8 mouse cellular contexts compared by ENCODE assay signal in the genomic region with DNA sequence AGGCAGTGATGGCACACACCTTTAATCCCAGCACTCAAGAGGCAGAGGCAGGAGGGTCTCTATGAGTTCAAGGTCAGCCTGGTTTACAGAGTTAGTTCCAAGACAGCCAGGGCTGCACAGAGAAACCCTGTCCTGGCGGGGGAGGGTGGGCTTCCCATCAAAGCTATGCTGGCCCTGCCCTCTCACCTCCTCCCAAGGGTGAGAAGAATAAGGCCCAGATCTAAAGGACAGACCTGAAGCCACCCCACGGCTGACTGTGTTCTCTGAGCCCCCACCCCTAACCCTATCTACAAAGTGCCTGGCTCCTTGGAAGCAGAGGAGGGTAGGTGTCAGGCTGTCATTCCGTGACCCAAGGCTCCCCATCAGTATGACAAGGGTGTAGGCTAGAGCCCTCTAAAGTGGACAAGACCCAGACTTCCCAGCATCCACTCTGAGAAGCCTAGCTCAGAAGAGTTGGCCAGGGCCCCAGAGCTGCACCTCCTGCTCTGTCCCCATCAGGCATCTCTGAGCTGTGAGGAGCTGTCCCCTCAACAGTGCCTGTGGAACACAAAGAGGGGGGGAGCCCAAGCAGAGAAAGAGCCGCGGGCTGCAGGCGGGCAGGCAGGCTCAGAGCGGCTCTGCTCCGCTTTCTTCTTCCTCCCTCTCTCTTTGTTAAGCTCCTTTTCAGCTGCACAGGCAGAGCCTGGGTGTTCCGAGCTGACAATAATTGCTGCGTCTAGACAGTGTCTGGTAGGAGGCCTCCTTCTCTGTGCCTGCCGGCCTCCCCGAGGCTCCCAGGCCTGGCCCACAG.
DNase-seq lines count a peak whose midpoint lies in the region; ATAC-seq lines count a peak whose summit lies in the region.

No protein-coding gene starts in this region.

- H3K27ac ChIP-seq in hindbrain, embryonic 12.5 days = peak overlapping the region; percentile 100
- H3K27ac ChIP-seq in limb, embryonic 11.5 days (replicated peaks; ENCODE audit: low read depth, low read length) = peak overlapping the region; percentile 98

- peak overlapping the region; percentile 74 for H3K9ac ChIP-seq in hindbrain, embryonic 12.5 days
- peak overlapping the region; percentile 70 for H3K9ac ChIP-seq in limb, embryonic 11.5 days (ENCODE audit: low read length)

- H3K4me3 ChIP-seq in hindbrain, embryonic 12.5 days = no peak overlapping the region
- H3K4me3 ChIP-seq in limb, embryonic 11.5 days (ENCODE audit: low read depth, low read length) = no peak overlapping the region

- DNase-seq in kidney, adult 18-20 months = peak; percentile 63
- DNase-seq in kidney, adult 8-10 months = no peak
- DNase-seq in brain, adult 2 months (ENCODE audit: low read depth, low spot score) = peak; percentile 90
- peak; percentile 73 for DNase-seq in fibroblast of lung, adult 2 months (ENCODE audit: low read depth)
- peak; percentile 76 for DNase-seq in limb, embryonic 11.5 days (ENCODE audit: low spot score)
- peak; percentile 58 for DNase-seq in right cerebral cortex, postnatal 4 days
- DNase-seq in natural killer cell, adult 2 months (ENCODE audit: low spot score in 2 of 2) = no peak

- ATAC-seq in hindbrain, embryonic 12.5 days (ENCODE audit: low FRiP score) = peak; percentile 76
- ATAC-seq in limb, embryonic 11.5 days (ENCODE audit: insufficient number of reproducible peaks, low FRiP score, low TSS enrichment, low read depth) = 0 out of 2 replicates have a peak, but pooled peaks have one; percentile 24

- no peaks in the 10 kb centered on the region for H3K27me3 ChIP-seq in hindbrain, embryonic 12.5 days
- H3K27me3 ChIP-seq in limb, embryonic 11.5 days (ENCODE audit: control insufficient read depth, insufficient read depth, low read length) = no peaks in the 10 kb centered on the region

- WGBS in hindbrain, embryonic 12.5 days = 13% methylated on average over 12 of the region's 12 CpGs
- WGBS in limb, embryonic 11.5 days = 14% methylated on average over 12 of the region's 12 CpGs

- H3K36me3 ChIP-seq in hindbrain, embryonic 12.5 days = no peaks in the 10 kb centered on the region
- no peaks in the 10 kb centered on the region for H3K36me3 ChIP-seq in limb, embryonic 11.5 days (ENCODE audit: control insufficient read depth, insufficient read depth, low read length)

- H3K4me1 ChIP-seq in hindbrain, embryonic 12.5 days = peaks cover 98% of the 10 kb centered on the region
- peaks cover 82% of the 10 kb centered on the region for H3K4me1 ChIP-seq in limb, embryonic 11.5 days (ENCODE audit: control insufficient read depth, insufficient read depth, low read length)

- H3K9me3 ChIP-seq in hindbrain, embryonic 12.5 days (replicated peaks) = no peaks in the 10 kb centered on the region
- no peaks in the 10 kb centered on the region for H3K9me3 ChIP-seq in limb, embryonic 11.5 days (ENCODE audit: control insufficient read depth, low read length)

- H3K4me2 ChIP-seq in hindbrain, embryonic 12.5 days (replicated peaks) = no peak overlapping the region; the same call in 1 of the 2 replicates
- peak overlapping the region; percentile 15; the same call in 1 of the 2 replicates for H3K4me2 ChIP-seq in limb, embryonic 11.5 days (ENCODE audit: low read depth, severe bottlenecking)

Comparison
In these comparisons a context has a peak if more than half of its experiments do, and no peak if none do; other contexts are left out.
1. DNase-seq: peak in kidney, adult 18-20 months (single experiment), brain, adult 2 months (single experiment), fibroblast of lung, adult 2 months (single experiment), limb, embryonic 11.5 days (single experiment) and right cerebral cortex, postnatal 4 days (single experiment); none in kidney, adult 8-10 months (0 of 2) and natural killer cell, adult 2 months (0 of 2).